Mouse (Mus musculus): Measurements from ENCODE around the gene Mllt3. TPM values are rescaled to one million over a fixed set of nuclear protein-coding genes. Genes with fewer than 3 reads are reported as not detected.

Mllt3 gene
- polyA plus RNA-seq, 1 experiment from 2014 or later: 54.3 TPM

DNA sequence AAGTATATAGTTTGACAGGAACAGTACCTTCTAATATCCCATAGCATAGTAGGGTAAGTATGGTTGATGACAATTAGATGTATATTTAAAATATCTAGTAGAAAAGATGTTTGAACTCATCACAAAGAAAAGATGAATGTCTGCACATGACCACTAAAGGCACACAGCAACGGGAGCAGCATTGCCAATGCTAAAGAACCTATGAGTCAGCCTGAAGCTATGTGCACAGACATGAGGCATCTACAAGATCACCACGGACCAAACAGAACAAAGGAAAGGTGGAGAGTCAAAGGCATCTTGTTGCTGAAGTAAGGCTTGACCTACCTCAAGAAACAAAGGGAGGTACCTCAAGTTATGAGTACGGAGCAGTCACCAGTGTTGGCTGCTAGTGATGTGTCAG is 212.3 kb downstream of the Mllt3 start:
- no peak for ATAC-seq (ENCODE audit: insufficient number of reproducible peaks, low FRiP score)
- H3K9me3 ChIP-seq (replicated peaks): no peaks in the 10 kb centered on the region
- no peak overlapping the region for H3K4me2 ChIP-seq
- no peaks in the 10 kb centered on the region for H3K27me3 ChIP-seq (replicated peaks)
- H3K4me1 ChIP-seq (replicated peaks): peaks cover 7% of the 10 kb centered on the region
- H3K36me3 ChIP-seq: peaks cover 7% of the 10 kb centered on the region; the same call in 1 of the 2 replicates
- no peak overlapping the region for H3K27ac ChIP-seq (ENCODE audit: poor library complexity, severe bottlenecking)
- WGBS: 56% methylated on average over 3 of the region's 3 CpGs
- H3K4me3 ChIP-seq: no peak overlapping the region
- no peak overlapping the region for H3K9ac ChIP-seq

DNA sequence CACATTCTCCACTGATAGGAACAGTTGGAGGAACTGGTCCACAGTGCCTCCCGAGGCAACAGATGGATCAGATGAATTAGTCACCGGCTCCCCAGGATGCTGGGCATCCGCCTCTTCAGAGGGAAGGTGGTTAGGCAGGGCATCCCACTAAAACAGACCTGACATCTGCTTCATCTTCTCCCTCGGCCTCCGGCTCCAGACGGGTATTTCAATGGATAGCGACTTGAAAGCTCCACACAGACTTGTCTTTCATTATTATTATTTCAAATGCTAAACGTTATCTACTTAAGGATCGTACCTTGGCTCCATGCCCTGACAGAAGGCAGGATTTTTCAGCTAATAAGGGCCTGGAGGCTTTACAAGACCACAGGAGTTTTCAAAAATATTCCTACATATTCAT is 214.0 kb downstream of the Mllt3 start:
- H3K27ac ChIP-seq (ENCODE audit: poor library complexity, severe bottlenecking): no peak overlapping the region
- no peak for ATAC-seq (ENCODE audit: insufficient number of reproducible peaks, low FRiP score)
- H3K36me3 ChIP-seq: peaks cover 7% of the 10 kb centered on the region; the same call in 1 of the 2 replicates
- H3K4me2 ChIP-seq: no peak overlapping the region
- H3K27me3 ChIP-seq (replicated peaks): no peaks in the 10 kb centered on the region
- peaks cover 12% of the 10 kb centered on the region for H3K4me1 ChIP-seq (replicated peaks)
- 68% methylated on average over 9 of the region's 9 CpGs for WGBS
- H3K4me3 ChIP-seq: no peak overlapping the region
- no peaks in the 10 kb centered on the region for H3K9me3 ChIP-seq (replicated peaks)
- no peak overlapping the region for H3K9ac ChIP-seq

DNA sequence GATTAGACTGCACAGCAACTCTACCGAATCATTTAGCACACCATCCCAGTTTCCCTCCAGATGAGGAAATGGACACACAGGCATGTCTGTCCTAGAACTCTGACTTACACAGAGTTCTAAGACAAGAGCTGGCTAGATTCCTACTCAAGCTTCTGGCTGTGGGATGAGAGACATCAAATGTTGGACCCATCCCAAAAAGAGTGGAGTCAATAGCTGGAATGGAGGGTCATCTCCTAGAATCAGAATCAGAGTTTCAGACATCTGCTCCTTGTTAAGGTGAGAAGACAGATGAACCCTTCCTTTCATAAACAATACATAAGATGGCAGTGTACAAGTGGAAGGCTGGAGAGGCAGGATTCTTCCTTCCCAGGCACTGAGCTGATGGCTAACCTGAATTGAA is 214.9 kb downstream of the Mllt3 start:
- H3K4me1 ChIP-seq (replicated peaks): peaks cover 7% of the 10 kb centered on the region
- ATAC-seq (ENCODE audit: insufficient number of reproducible peaks, low FRiP score): no peak
- H3K4me2 ChIP-seq: no peak overlapping the region
- H3K36me3 ChIP-seq: peaks cover 7% of the 10 kb centered on the region; the same call in 1 of the 2 replicates
- WGBS: 80% methylated on average over 1 of the region's 1 CpGs
- no peaks in the 10 kb centered on the region for H3K9me3 ChIP-seq (replicated peaks)
- H3K27ac ChIP-seq (ENCODE audit: poor library complexity, severe bottlenecking): no peak overlapping the region
- H3K27me3 ChIP-seq (replicated peaks): no peaks in the 10 kb centered on the region
- no peak overlapping the region for H3K4me3 ChIP-seq
- H3K9ac ChIP-seq: no peak overlapping the region

- no peak overlapping the region for H3K4me3 ChIP-seq
- H3K27me3 ChIP-seq (replicated peaks): no peaks in the 10 kb centered on the region
- no peaks in the 10 kb centered on the region for H3K36me3 ChIP-seq
- 87% methylated on average over 7 of the region's 7 CpGs for WGBS
- peaks cover 17% of the 10 kb centered on the region for H3K4me1 ChIP-seq (replicated peaks)
- no peak for ATAC-seq (ENCODE audit: insufficient number of reproducible peaks, low FRiP score)
- H3K27ac ChIP-seq (ENCODE audit: poor library complexity, severe bottlenecking): no peak overlapping the region
- H3K9me3 ChIP-seq (replicated peaks): no peaks in the 10 kb centered on the region
- H3K4me2 ChIP-seq: no peak overlapping the region
- H3K9ac ChIP-seq: no peak overlapping the region
Observed at GRCm38 (mm10) chr4:87815465-87816108, 217.6 kb downstream of the Mllt3 start.

DNA sequence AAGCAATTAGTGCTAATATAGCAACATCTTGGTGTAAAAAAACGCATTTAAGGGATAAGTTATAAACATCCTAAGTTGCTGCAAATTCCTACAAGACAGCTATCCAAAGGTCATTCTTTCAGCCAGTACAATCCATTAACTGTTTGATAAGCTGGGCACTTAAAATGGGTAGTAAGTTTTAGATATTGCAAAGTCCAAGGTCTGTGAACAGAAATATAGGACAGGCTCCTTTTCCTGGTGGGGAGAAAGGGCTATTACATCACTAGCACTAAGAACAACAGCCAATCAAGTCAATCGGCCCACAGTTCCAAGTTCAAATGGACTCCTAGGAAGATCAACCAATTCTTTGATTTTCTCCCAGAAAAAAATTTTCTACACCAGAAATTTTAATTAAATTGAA is 221.3 kb downstream of the Mllt3 start:
- H3K36me3 ChIP-seq: no peaks in the 10 kb centered on the region
- WGBS: 78% methylated on average over 2 of the region's 2 CpGs
- no peak overlapping the region for H3K27ac ChIP-seq (ENCODE audit: poor library complexity, severe bottlenecking)
- H3K27me3 ChIP-seq (replicated peaks): no peaks in the 10 kb centered on the region
- peaks cover 34% of the 10 kb centered on the region for H3K4me1 ChIP-seq (replicated peaks)
- no peak overlapping the region for H3K9ac ChIP-seq
- no peaks in the 10 kb centered on the region for H3K9me3 ChIP-seq (replicated peaks)
- no peak overlapping the region for H3K4me2 ChIP-seq
- ATAC-seq (ENCODE audit: insufficient number of reproducible peaks, low FRiP score): no peak
- no peak overlapping the region for H3K4me3 ChIP-seq

- H3K4me3 ChIP-seq: peak overlapping the region; percentile 31
- peak overlapping the region; percentile 87 for H3K27ac ChIP-seq (ENCODE audit: poor library complexity, severe bottlenecking)
- H3K9me3 ChIP-seq (replicated peaks): no peaks in the 10 kb centered on the region
- no peak overlapping the region for H3K9ac ChIP-seq
- H3K27me3 ChIP-seq (replicated peaks): no peaks in the 10 kb centered on the region
- no peaks in the 10 kb centered on the region for H3K36me3 ChIP-seq
- peak overlapping the region; percentile 59 for H3K4me2 ChIP-seq
- 6% methylated on average over 6 of the region's 6 CpGs for WGBS
- ATAC-seq (ENCODE audit: insufficient number of reproducible peaks, low FRiP score): peak; percentile 91
- H3K4me1 ChIP-seq (replicated peaks): peaks cover 38% of the 10 kb centered on the region
Observed at GRCm38 (mm10) chr4:87806196-87806987, 226.8 kb downstream of the Mllt3 start.

- Histone ChIP-seq H3K27ac (ENCODE audit: poor library complexity, severe bottlenecking) (peak overlapping the region; percentile 60), H3K4me2 (peak overlapping the region; percentile 49), H3K36me3 (no peaks in the 10 kb centered on the region), H3K4me1 (replicated peaks) (peaks cover 29% of the 10 kb centered on the region), H3K9ac (peak overlapping the region; percentile 56; the same call in 1 of the 2 replicates), H3K4me3 (peak overlapping the region; percentile 26), H3K9me3 (replicated peaks) (no peaks in the 10 kb centered on the region), H3K27me3 (replicated peaks) (no peaks in the 10 kb centered on the region)
- 35% methylated on average over 3 of the region's 3 CpGs for WGBS
- no peak for ATAC-seq (ENCODE audit: insufficient number of reproducible peaks, low FRiP score)
Observed at GRCm38 (mm10) chr4:87804576-87804975, 228.6 kb downstream of the Mllt3 start.

GRCm38 (mm10) chr4:87803313-87803712 is 229.9 kb downstream of the Mllt3 start:
- Histone ChIP-seq H3K4me1 (replicated peaks) (peaks cover 25% of the 10 kb centered on the region), H3K27ac (ENCODE audit: poor library complexity, severe bottlenecking) (peak overlapping the region; percentile 27; the same call in 1 of the 2 replicates), H3K4me3 (0 out of 2 replicates have a peak overlapping the region, but pooled peaks have one; percentile 17), H3K36me3 (no peaks in the 10 kb centered on the region), H3K4me2 (peak overlapping the region; percentile 36), H3K9ac (no peak overlapping the region), H3K27me3 (replicated peaks) (no peaks in the 10 kb centered on the region), H3K9me3 (replicated peaks) (no peaks in the 10 kb centered on the region)
- ATAC-seq (ENCODE audit: insufficient number of reproducible peaks, low FRiP score): no peak
- WGBS: 39% methylated on average over 3 of the region's 3 CpGs

- Histone ChIP-seq H3K4me2 (no peak overlapping the region), H3K9ac (no peak overlapping the region), H3K9me3 (replicated peaks) (no peaks in the 10 kb centered on the region), H3K27ac (ENCODE audit: poor library complexity, severe bottlenecking) (no peak overlapping the region), H3K4me1 (replicated peaks) (peaks cover 21% of the 10 kb centered on the region), H3K27me3 (replicated peaks) (no peaks in the 10 kb centered on the region), H3K36me3 (no peaks in the 10 kb centered on the region), H3K4me3 (no peak overlapping the region)
- WGBS: 78% methylated on average over 4 of the region's 4 CpGs
- no peak for ATAC-seq (ENCODE audit: insufficient number of reproducible peaks, low FRiP score)
Observed at GRCm38 (mm10) chr4:87802140-87802539, 231.0 kb downstream of the Mllt3 start.

DNA sequence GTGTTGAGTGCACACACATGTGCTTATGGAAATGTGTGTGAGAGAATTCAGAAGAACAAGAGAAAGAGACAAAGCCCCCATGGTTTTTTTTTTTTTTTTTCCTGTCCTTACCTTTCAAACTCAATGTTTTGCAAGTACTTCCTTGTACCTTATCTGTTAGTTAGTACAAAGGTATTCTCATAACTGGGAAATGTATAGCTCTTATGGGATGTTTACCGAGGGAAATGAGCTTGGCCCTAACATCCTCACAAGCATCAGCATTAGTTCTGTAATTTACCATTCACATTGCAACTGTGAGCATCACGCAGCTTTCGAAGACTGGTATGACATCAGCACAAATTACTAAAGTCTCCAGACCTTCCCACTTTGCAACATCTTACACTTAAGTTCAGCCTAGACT is 231.8 kb downstream of the Mllt3 start:
- Histone ChIP-seq H3K27me3 (replicated peaks) (no peaks in the 10 kb centered on the region), H3K4me1 (replicated peaks) (peaks cover 17% of the 10 kb centered on the region), H3K4me3 (no peak overlapping the region), H3K36me3 (no peaks in the 10 kb centered on the region), H3K4me2 (no peak overlapping the region), H3K27ac (ENCODE audit: poor library complexity, severe bottlenecking) (no peak overlapping the region), H3K9ac (no peak overlapping the region), H3K9me3 (replicated peaks) (no peaks in the 10 kb centered on the region)
- WGBS: 68% methylated on average over 3 of the region's 3 CpGs
- no peak for ATAC-seq (ENCODE audit: insufficient number of reproducible peaks, low FRiP score)

GRCm38 (mm10) chr4:87800276-87800675 is 232.9 kb downstream of the Mllt3 start:
- 56% methylated on average over 1 of the region's 1 CpGs for WGBS
- Histone ChIP-seq H3K4me2 (no peak overlapping the region), H3K9me3 (replicated peaks) (no peaks in the 10 kb centered on the region), H3K27ac (ENCODE audit: poor library complexity, severe bottlenecking) (no peak overlapping the region), H3K9ac (no peak overlapping the region), H3K4me1 (replicated peaks) (peaks cover 16% of the 10 kb centered on the region), H3K36me3 (no peaks in the 10 kb centered on the region), H3K27me3 (replicated peaks) (no peaks in the 10 kb centered on the region), H3K4me3 (no peak overlapping the region)
- no peak for ATAC-seq (ENCODE audit: insufficient number of reproducible peaks, low FRiP score)
